Mouse (Mus musculus) heart, adult 18-20 months (tissue): ENCODE results near the gene Sec11a. TPM values are rescaled to one million over a fixed set of nuclear protein-coding genes. Genes with fewer than 3 reads are reported as not detected.

Source experiments
- DNase-seq, 2 experiments: peaks; one replicate each; pipeline ENCODE4 v3.0.0; 2021 to 2022; ENCODE audit warnings: mixed read lengths in 1 of 2
- total RNA-seq, 2 experiments: library from RNA; stranded (reverse); gene quantifications; 2 replicates each; pipeline ENCODE4 v1.2.3; 2021

The Sec11a gene
- total RNA-seq, 2 experiments from 2014 or later: 49.2 to 51.6 TPM

DNA sequence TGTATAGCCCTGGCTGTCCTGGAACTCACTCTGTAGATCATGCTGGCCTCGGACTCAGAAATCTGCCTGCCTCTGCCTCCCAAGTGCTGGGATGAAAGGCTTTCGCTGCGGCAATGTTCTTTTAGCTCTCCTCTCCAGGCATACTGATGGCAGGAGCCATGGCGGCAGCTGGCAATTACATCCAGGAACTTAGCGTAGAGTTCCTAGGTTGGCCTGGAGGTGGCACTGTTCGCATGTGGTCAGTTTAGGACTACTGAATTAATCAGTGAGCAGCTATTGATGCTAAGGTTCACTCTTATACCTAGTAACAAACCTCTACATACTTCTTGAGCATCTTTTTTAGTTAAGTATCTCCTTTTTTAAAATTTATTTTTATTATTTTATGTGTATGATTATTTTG, 90.4 kb downstream of the Sec11a start:
- DNase-seq: peak; percentile 79 to 90

DNA sequence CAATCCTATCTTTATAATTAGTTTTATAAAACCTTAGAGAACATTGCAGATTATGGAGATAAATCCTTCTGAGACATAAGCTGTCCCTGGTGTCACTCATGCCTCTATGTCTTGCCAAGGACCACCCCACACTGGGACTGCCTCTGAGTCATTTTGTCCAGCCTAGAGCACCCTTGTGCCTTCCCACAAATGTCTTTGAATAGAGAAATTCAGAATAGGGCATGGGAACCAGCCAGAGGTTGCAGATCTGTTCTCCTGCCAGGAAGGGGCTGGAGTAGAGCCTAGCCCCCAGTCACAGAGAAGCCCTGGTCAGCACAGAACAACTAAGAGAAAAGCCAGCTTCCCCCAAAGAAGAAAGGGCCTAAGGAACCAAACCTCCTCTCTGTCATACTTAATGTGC, 92.3 kb downstream of the Sec11a start:
- no peak for DNase-seq

Other genes with a start within 250 kb of the Sec11a start
- gene Iqgap1, start 121.8 kb downstream of the Sec11a start, total RNA-seq: 10 to 100 TPM; 32.7 to 35.3 TPM
- 1 to 10 TPM; 3.7 to 6.4 TPM for gene Zscan2, start 86.9 kb downstream of the Sec11a start, total RNA-seq
- gene Wdr73, start 46.5 kb downstream of the Sec11a start, total RNA-seq: 1 to 10 TPM; 7.5 to 8.6 TPM
- gene Nmb, start 42.7 kb downstream of the Sec11a start, total RNA-seq: 10 to 100 TPM in 1 of 2 experiments, 1 to 10 TPM in 1; 9.2 to 10.8 TPM
- gene Zfp592, start 45.9 kb upstream of the Sec11a start, total RNA-seq: 10 to 100 TPM; 14.3 to 18.4 TPM
- gene Alpk3, start 109.8 kb upstream of the Sec11a start, total RNA-seq: 100 to 1,000 TPM; 112 to 119 TPM
- gene Slc28a1, start 167.0 kb upstream of the Sec11a start, total RNA-seq: under 1 TPM; 0.12 to 0.21 TPM